Mouse (Mus musculus): ENCODE results near the gene Ikzf1. TPM values are rescaled to one million over a fixed set of nuclear protein-coding genes. Genes with fewer than 3 reads are reported as not detected.

Gene Ikzf1
- total RNA-seq, 2 experiments from 2014 or later = 1.7 to 1.8 TPM

DNA sequence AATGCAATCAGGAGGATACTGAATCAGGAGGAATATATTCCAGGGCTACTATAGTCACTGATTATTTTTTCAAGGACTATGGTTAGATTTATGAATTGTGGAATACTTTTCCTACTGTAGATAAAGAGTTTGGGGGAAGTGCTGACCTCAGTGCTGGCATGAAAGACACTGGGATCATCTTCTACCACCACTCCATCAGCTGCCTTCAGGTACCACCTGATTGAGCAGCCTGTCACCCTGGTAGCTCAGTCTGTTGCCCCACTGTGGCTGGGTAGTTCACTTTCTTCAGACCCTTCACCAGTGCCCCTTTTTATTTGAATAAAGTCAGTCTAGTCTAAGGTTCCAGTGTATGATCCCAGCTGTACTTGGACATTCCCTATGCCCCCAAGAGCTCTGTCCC is 81.9 kb downstream of the Ikzf1 start:
- no peak for DNase-seq

DNA sequence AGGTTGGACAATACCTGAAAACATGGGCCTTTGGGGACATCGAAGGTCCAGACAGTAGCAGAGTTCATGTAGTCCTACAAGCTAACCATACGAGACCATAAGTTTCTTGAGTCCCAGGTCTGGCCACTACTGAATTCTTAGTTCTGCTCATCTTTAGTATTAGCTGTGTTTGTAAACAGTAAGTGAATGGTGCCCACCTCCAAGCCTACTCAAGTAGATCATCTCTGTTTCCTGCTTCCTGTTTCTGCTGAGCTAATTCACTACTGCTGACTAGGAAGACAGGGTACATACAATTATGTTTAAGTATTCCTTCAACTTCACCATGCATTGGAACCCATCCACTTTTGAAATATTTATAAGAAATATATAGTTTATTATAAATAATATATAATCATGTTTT is 83.3 kb downstream of the Ikzf1 start:
- no peak for DNase-seq

DNA sequence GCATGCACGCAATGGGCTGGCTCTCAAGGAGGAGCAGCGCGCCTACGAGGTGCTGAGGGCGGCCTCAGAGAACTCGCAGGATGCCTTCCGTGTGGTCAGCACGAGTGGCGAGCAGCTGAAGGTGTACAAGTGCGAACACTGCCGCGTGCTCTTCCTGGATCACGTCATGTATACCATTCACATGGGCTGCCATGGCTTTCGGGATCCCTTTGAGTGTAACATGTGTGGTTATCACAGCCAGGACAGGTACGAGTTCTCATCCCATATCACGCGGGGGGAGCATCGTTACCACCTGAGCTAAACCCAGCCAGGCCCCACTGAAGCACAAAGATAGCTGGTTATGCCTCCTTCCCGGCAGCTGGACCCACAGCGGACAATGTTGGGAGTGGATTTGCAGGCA is 84.5 kb downstream of the Ikzf1 start:
- DNase-seq = no peak

DNA sequence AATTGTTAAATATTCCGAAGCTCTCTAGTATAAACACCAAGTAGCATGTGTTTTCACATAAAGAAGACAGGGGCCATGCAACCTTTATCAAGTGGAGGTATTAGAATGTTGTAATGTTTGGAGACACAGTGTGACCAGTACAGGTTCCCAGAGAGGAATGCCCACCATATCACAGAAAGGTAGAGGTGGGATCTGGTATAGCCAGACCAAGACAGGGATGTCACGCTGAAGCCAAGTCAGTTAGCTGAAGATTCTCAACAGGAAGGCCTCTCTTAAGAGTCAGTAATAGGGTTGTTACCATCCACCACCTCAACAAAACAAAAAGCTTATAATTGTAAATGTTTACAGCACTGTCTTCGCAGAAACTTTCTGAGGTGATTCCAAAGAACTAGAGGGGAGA is 85.9 kb downstream of the Ikzf1 start:
- DNase-seq = no peak

DNA sequence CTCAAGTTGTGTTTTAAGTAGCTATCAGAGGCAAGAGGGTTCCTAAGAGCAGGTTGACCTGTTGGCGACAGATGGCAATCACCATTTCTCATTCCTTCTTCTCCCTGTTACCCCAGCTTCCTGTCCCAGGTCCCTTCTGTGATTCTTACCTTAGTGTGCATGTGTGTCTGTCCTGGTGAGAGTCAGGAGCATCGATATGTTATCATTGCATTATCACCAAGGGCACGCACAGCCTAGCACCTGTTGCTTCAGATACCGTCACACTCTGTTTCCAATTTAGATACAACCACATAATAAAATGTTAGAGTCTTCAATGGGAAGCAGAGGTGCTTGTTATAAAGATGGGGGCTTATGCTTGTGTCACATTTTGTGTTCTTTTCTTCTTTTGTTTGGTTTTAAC is 87.4 kb downstream of the Ikzf1 start:
- no peak for DNase-seq

DNA sequence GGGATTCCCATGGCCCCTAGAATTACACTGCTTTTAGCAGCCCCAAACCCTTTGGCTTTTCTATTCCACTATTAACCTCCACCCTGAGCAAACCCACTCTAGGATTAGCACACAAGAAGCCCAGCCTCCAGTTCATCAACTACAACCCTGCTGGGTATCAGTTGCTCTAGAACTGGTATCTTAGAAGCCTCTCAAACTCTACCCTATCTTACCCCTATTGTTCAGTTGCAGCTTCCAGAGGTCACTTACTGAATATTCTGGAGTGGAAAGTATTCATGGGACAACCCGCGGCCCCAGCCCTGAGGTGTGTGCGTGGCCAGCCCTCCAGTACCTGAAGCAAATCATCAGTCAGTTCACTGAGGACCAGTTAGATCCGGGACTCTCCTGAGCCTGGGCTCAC is 89.6 kb downstream of the Ikzf1 start:
- DNase-seq = no peak

DNA sequence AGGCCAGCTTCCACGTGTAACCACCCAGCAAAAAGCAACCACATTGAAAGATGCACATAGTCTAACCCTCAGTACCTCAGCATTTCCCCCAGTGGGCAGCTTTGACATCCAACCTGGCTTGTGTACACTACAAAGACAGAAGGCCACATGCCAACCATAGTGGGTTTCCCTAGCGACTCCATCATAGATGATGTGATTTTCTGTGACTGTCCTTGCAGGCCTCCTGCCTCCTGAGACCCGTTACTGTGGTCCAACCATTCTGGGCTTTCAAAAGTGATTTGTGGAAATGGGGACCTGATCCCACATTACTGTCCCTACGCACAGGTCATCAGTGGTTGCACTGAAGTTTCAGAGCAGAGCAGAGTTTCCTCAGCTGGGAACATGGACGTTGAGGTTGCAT is 90.1 kb downstream of the Ikzf1 start:
- DNase-seq = no peak

DNA sequence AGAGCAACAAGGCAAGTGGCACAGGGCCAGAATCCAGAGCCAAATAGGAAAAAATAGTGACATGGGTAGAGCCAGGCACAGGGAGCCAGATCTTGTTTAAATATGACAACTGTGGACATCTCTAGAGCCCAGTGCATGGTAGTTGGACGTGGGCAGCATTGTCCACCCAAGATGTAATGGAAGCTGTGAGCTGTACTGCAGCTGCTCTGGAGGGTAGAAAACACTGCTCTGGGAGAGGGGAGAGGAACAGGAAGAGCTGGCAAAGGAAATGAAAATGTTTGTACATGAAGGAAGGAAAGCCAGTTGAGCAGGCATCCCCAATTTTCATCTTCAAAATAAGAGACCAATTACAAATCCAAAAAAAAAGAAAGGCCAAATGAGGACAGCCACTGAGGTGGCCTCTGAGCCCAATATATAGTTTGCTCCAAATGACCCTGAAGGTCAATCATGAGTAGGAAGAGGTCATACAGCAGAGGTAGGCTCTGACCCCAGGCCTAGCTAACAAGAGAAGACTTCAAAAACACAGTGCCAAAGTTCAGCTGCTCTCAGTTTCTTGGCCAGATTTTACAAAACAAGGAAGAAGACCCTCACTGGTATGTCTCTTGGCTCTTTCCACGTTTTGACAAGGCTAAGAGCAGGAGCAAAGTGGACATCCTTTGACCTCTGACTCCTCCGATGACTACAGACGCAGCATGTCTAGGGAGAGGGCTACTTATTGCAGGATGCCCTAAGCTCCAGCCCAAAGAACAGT is 91.4 kb downstream of the Ikzf1 start:
- DNase-seq = no peak

DNA sequence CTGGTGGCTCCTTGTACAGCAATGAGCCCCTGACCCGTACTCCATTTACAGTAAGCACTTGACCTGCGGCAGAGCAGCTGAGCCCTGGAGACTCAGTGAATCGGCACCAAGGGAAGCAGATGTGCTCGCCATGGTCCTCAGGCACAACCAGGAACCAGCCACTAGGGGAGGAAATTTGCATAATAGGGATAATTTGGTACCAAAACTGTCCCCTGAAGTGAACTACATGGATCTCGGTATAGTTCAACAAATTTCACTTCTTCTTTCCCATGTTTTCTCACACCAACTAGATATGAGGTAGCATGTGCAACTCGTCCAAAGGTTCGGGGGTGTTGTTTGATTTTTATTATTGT is 92.0 kb downstream of the Ikzf1 start:
- no peak for DNase-seq

DNA sequence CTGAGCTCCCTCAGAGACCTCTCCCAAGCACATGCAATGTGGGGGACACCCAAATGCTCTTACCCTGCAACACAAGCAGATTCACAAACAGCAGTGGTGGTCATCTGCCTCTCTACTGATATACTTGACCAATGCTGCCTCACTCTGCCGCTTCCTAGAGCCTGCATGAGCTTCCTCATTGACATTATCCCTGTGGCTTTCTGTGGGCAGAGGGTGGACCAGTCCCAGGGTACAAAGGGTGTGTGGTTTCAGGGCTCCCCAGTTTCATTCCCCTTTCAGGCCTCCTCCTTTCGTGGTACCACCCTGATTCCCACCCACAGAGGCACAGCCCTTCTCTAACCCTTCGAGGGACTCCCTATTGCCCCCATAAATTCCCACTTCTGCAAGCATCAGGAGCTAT is 92.4 kb downstream of the Ikzf1 start:
- DNase-seq = no peak

DNA sequence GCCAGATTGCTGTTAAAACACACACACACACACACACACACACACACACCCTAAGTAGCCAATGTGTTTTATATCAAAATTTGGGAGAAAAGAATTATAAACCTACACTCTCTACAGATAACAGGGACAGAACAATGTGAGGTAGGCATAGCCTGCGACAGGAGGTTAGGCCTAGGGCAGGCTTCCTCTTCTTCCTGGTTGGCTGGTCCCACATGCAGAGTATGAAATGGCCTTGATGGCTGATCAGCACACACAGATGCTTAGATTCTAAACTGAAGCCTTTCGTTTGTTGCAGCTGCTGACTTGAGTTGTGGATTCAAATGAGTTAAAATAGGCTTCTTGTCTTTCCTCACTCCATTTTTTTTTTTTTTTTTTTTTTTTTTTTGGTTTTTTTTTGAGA is 93.0 kb downstream of the Ikzf1 start:
- no peak for DNase-seq

DNA sequence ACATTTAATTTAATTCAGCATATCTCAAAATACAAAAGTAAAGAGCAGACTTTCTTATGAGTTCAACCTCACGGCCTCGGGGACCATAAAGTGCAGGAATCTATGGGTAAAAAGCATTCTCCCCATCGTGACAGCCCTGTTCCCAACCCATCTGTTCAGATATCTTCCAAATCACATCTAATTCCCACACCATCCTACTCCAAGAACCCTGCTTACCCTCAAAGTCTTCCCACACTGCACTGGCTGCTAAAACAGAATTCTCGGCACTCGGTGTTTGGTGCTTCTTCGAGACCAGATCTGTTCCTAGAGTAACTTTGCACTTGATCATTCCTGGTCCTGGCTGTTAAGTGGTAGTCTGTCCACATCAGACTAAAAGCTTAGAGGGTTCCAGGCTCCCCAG is 93.5 kb downstream of the Ikzf1 start:
- no peak for DNase-seq

DNA sequence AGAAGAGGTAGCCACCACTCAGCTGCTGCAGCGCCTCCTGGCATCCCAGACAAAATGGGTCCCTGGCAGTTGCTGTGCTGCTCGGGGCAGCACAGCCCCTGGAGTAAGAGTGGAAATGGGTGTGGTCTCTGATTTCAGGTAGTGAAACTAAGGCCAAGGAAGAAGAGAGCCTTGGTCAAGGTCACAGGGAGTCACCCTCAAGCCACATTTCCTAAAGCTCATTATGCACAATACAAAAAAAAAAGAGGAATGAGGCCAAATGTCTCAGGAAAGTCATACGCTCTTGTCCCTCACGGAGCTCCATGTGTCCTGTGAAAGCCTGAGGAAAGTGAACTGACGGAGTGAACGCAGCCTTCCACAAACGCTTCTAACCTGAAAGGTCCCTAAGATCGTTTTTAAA is 96.9 kb downstream of the Ikzf1 start:
- DNase-seq = no peak

DNA sequence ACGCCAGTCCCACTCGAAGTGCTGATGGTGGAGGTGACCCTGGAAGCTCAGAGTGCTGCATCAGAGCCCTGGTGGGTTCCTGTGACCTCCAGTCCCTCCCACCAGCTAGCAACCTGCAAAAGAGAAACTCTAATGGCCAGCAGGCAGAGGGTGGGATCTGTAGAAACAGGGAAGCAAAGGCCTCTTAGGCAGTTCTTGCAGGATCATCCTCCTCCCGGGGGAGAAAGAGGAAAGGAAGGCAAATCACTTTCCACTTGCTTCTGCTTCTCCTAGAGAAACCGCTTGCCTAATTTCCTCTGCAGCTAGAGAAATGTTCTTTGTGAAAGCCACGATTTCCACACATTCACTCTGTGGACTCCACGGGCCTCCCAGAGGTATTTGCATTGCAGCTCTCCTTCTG is 100.7 kb downstream of the Ikzf1 start:
- no peak for DNase-seq

DNA sequence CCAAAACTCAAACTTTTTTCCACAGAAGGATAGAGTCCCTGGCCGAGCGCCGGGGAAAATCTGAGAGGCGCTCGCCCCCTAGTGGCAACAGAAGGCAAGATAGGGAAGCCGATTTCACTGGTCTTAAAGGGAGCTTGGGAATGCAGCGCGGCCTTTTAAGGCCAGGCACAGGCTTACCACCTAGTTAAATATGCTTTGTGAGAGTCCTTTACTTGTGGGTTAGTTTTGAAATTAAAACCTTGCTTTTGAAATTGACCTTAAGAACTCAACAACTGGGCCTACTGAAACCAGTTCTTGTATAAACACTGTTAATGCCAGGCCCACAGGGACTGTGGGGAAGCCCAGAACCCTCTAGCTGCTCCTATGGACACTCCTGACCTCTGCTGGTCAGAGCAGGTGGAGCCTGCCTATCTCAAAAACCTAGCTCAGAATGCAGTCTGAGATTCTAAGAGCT is 103.7 kb downstream of the Ikzf1 start:
- DNase-seq = peak; percentile 84

DNA sequence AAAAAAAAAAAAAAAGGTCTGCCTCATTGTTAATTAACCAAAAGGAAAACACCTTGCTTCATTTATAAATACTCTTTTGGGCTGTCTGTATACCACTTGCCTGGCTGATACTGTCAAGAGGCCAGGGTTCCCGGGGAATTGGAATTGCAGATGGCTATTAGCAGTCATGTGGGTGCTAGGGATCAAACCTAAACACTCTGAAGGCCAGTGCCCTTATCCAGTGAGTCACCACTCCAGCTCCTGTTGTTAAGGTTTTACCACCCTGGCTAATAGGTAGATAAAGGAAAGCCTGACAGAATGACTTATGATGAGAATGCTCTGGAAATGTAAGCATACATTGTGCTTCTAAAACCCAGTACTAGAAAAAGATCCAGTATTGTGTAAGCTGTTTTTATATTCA is 109.8 kb downstream of the Ikzf1 start:
- DNase-seq = no peak

DNA sequence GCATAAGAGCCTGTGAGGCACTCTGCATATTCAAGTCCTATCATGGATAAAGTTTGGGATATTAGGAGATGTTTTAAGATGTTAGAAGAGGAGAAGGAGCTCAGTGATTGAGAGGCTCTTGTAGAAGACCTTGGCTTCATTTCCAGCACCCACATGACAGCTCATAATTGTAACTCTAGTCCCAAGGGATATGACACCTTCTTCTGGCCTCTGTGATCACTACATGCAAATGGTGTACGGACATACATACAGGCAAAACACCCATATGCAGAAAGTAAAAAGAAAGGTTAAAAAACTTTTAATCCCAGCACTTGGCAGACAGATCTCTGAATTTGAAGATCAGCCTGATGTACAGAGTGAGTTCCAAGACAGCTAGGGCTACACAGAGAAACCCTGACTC is 113.9 kb downstream of the Ikzf1 start:
- no peak for DNase-seq

DNA sequence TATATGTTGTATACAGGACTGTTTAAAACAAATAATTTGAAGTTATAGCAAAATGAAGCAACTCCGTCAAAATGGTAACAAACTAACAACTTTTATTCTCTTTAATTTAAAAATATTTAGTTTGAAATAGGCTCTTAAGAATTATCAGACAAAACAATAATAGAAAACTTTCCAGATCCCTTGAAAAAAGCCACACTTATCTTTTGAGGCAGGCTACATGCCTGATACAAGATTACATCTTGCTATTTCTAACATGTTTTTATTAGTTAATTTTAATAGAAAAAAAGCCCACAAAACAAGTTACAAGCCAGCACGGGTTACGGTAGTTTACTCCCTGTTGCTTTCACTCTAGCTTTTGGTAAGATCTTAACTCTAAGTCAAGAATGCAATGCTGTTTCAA is 115.5 kb downstream of the Ikzf1 start:
- DNase-seq = no peak

DNA sequence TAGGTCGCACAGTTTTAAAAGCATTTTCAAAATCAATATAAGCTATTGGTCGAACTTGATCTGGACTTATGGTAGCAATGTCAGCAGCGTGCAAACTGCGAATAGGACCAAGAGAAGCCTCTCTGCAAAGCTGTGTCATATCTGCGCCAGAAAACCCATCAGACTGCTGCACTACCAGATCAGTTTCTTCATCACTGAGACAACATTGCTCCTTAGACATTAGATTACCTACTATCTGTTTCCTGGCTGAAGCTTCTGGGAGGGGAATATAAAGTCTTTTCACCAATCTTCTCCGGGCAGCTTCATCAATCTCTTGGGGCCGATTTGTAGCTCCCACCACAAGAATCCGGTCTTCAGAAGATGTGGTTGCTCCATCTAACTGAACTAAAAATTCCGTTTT is 116.3 kb downstream of the Ikzf1 start:
- no peak for DNase-seq

DNA sequence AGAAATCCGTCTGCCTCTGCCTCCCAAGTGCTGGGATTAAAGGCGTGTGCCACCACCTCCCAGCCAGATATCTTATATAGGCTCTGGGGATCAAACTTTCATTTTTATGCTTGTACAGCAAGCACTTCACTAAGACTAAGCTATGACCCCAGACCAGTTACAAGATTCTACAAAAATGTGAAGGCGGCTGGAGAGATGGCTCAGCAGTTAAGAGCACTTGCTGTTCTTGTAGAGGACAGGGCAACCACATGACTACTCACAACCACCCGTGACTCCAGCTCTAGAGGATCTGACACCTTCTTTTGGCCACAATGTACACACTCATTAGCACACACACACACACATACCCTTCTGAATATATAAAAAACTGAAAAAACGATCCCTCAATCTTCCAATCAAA is 119.6 kb downstream of the Ikzf1 start:
- no peak for DNase-seq

DNA sequence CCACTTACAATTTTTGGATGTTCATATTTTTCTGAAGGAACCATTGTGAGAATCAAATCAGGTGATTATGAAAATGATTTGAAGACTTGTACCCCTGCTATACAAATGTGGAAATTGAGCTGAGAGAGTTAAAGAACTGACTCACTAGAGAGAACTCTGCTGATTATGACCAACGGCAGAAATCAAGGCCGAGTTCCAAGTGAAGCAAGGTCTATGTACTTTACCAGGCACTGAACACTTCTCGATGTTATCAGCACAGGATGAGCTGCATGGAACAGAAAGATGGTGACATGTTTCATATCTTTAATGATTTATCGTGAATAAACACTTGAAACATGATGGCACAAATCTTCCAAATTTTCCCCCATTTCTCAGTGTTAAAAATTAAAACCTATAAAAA is 121.1 kb downstream of the Ikzf1 start:
- DNase-seq = no peak

DNA sequence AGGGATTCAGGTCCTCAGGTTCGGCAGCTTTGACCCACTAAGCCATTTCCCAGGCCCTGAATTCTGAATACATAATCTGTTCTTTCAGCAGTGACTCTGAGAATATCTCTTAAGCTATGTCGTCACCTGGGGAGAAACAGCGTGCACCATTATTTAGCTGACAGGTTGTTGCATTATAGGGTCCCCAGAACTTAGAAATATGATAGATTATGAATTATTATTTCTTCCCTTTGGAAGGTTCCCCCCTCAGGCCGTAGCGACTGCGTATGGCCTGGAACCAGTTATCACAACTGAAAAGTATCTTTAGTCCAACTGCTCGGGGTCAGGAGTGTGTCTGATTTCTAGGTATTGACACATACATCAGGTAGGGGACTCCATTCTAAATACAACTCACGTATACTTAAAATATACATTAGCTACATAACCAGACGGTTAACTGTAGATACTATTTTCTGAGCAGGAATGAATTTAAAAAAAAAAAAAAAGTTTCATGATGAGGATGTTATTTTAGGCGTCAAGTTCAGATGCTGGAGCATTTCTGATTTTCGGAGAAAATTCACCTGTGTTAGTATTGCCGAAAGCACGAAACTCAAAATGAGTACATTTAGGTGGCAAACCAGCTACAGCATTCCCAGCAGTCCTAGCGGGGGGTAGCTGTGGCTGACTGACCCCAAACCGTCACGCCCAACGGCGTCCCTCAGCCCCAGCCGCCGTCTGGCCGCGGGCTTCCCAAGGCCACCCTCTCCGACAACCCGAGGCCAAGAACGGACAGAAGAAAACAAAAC is 123.4 kb downstream of the Ikzf1 start:
- DNase-seq = no peak

DNA sequence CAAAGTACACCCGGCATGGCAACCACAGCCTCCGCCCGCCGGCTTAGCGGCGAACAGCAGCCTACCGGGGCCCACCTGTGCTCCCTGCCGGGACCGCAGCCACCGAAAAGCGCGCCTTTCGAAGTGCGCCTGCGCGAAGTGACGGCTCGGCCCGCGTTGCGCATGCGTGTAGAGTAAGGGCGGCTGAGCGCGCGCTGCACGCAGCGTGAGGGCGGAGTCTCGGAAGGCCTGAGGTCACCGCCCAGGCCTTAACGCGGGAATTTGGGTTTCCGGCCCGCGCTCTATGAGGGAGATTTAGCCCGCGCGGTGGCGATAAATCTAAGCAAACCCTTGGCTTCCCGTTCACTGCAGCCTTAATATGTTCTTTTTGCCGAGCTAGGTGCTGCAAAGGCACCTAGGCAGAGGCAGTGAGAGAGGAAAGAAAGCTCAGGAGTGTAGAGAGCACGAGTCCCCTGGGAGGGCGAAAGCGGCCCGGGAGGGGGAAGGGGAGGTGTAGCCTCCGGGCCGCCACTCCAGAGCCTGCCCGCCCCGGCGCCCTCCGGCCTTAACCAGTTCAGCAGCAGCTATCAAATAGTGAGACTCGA is 124.1 kb downstream of the Ikzf1 start, which contains the start of gene Fignl1:
Gene Fignl1, minus strand, starts transcription at position 143 of the 584 bp plus-strand sequence.
- peak; percentile 98 for DNase-seq
